Mouse (Mus musculus) heart, postnatal 36 days (tissue): ENCODE measurements at regions not wholly inside any gene's neighbourhood (a gene's known extent, or its start where the extent isn't known, plus 50 kb on each side); places are given as distances from the start of the nearest gene placed in this dataset.
A peak's percentile ranks its signal among the peaks of the same experiment; 100 is the strongest.

Experiments used
- DNase-seq, 2 experiments: peaks; one replicate each; pipeline ENCODE4 v3.0.0; 2021 to 2022
- intact Hi-C: fragments of 180-260 bp; cut with DNase I; formaldehyde crosslinking; loops from one replicate; pipeline ENCODE4 v1.15.1; 2025

- intact Hi-C loops = no loop called here
- DNase-seq = peak in 1 of 2 experiments; percentile 25
These were observed 131.4 kb downstream of the Ackr3 start for GRCm38 (mm10) chr1:90335001-90335747.

- intact Hi-C loops = no loop called here
These were observed 134.1 kb downstream of the Ackr3 start for GRCm38 (mm10) chr1:90337876-90338316.

GRCm38 (mm10) chr1:90342346-90342745, 138.6 kb downstream of the Ackr3 start:
- intact Hi-C loops = no loop called here

More at GRCm38 (mm10) chr1:90337876-90338316, 134.1 kb downstream of the Ackr3 start:
- no peak for DNase-seq

GRCm38 (mm10) chr1:90343492-90343891, 139.7 kb downstream of the Ackr3 start:
- DNase-seq = no peak
- intact Hi-C loops = no loop called here

More at GRCm38 (mm10) chr1:90342346-90342745, 138.6 kb downstream of the Ackr3 start:
- no peak for DNase-seq

- intact Hi-C loops = no loop called here
These were observed 143.3 kb downstream of the Ackr3 start for GRCm38 (mm10) chr1:90347032-90347431.

GRCm38 (mm10) chr1:90349611-90350010, 145.8 kb downstream of the Ackr3 start:
- intact Hi-C loops = no loop called here
- no peak for DNase-seq

More at GRCm38 (mm10) chr1:90347032-90347431, 143.3 kb downstream of the Ackr3 start:
- DNase-seq = no peak

GRCm38 (mm10) chr1:90353325-90353724, 149.5 kb downstream of the Ackr3 start:
- intact Hi-C loops = no loop called here
- no peak for DNase-seq

- intact Hi-C loops = no loop called here
These were observed 152.8 kb downstream of the Ackr3 start for GRCm38 (mm10) chr1:90356567-90356966.

GRCm38 (mm10) chr1:90357391-90357790, 153.6 kb downstream of the Ackr3 start:
- no peak for DNase-seq
- intact Hi-C loops = no loop called here

More at GRCm38 (mm10) chr1:90356567-90356966, 152.8 kb downstream of the Ackr3 start:
- no peak for DNase-seq

GRCm38 (mm10) chr1:90358971-90359370, 155.2 kb downstream of the Ackr3 start:
- DNase-seq = peak in 1 of 2 experiments; percentile 26
- intact Hi-C loops = no loop called here

GRCm38 (mm10) chr1:90360065-90360464, 156.3 kb downstream of the Ackr3 start:
- intact Hi-C loops = loop anchor here (5.0 kb wide), 2 partner anchors 158 to 298 kb away; partner anchors contain the start of gene Ackr3

GRCm38 (mm10) chr1:90364444-90364843, 160.7 kb downstream of the Ackr3 start:
- intact Hi-C loops = loop anchor here (5.0 kb wide), 2 partner anchors 162 to 302 kb away; partner anchors contain the start of gene Ackr3
- DNase-seq = no peak

More at GRCm38 (mm10) chr1:90360065-90360464, 156.3 kb downstream of the Ackr3 start:
- DNase-seq = peak in 1 of 2 experiments; percentile 24

GRCm38 (mm10) chr1:90368581-90368980, 164.8 kb downstream of the Ackr3 start:
- DNase-seq = peak in 1 of 2 experiments; percentile 10
- intact Hi-C loops = loop anchor here (5.0 kb wide), 2 partner anchors 76 to 219 kb away; no protein-coding TSS in a partner anchor

- no peak for DNase-seq
- intact Hi-C loops = loop anchor here (5.0 kb wide), 2 partner anchors 77 to 218 kb away; no protein-coding TSS in a partner anchor
These were observed 165.5 kb downstream of the Ackr3 start for GRCm38 (mm10) chr1:90369287-90369686.

- DNase-seq = no peak
- intact Hi-C loops = no loop called here
These were observed 167.0 kb downstream of the Ackr3 start for GRCm38 (mm10) chr1:90370766-90371165.

- intact Hi-C loops = no loop called here
- no peak for DNase-seq
These were observed 169.2 kb downstream of the Ackr3 start for GRCm38 (mm10) chr1:90373001-90373400.

- intact Hi-C loops = no loop called here
- no peak for DNase-seq
These were observed 170.7 kb downstream of the Ackr3 start for GRCm38 (mm10) chr1:90374517-90374916.

- no peak for DNase-seq
- intact Hi-C loops = no loop called here
These were observed 176.4 kb downstream of the Ackr3 start for GRCm38 (mm10) chr1:90380034-90380705.

- no peak for DNase-seq
- intact Hi-C loops = no loop called here
These were observed 179.2 kb downstream of the Ackr3 start for GRCm38 (mm10) chr1:90382941-90383470.

GRCm38 (mm10) chr1:90385024-90385423, 181.2 kb downstream of the Ackr3 start:
- no peak for DNase-seq
- intact Hi-C loops = no loop called here

- intact Hi-C loops = no loop called here
- no peak for DNase-seq
These were observed 183.0 kb downstream of the Ackr3 start for GRCm38 (mm10) chr1:90386792-90387191.
